Mouse (Mus musculus): ENCODE results near the gene Phactr3.

DNA sequence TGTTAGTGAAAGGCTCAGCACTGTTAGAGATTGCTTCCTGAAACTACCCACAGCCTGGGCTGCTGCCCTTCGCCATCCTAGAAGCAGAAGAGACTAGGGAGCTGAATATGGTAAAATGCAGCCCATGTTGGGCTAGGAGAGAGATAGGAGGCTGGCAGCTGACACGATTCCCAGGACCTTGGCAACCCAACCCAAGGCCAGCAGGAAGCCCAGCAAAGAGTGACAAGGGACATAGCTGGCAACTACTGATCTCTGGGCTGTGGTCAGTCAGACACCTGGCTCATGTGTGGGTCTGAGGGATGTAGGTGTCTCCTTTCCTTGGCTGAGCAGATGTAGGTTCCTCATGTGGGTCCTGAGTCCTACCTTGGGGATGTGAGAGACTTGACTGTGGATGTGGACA, 152.0 kb downstream of the Phactr3 start:
- TF ChIP-seq CTCF (IDR thresholded peaks at IDR 0.05), result no peak
- TF ChIP-seq EP300 (IDR thresholded peaks at IDR 0.05), result no peak
